Mouse (Mus musculus) lung, embryonic 16.5 days (tissue): ENCODE results near the gene Cst11. TPM values are rescaled to one million over a fixed set of nuclear protein-coding genes. Genes with fewer than 3 reads are reported as not detected.

Source experiments
- ATAC-seq: fragments of 200-750 bp; cut with Nextera tagmentation; 2 replicates; pipeline ENCODE4 v1.8.0; 2017; ENCODE audit warnings: low read depth, mild to moderate bottlenecking, moderate library complexity
- H3K27ac ChIP-seq: fragments of 300-500 bp; sonication (generic); 2 replicates; pipeline ENCODE4 v1.5.1; 2014; ENCODE audit warnings: mild to moderate bottlenecking, control low read depth, low read length
- H3K27me3 ChIP-seq: fragments of 300-500 bp; sonication (generic); 2 replicates; pipeline ENCODE4 v1.6.1; 2014; ENCODE audit warnings: low read depth, low read length, mixed read lengths; ENCODE audit not compliant: control insufficient read depth, insufficient read depth
- H3K36me3 ChIP-seq: fragments of 300-500 bp; sonication (generic); 2 replicates; pipeline ENCODE4 v1.6.1; 2014; ENCODE audit warnings: low read length; ENCODE audit not compliant: control insufficient read depth, insufficient read depth
- H3K4me1 ChIP-seq: fragments of 300-500 bp; sonication (generic); replicated peaks from 2 replicates; pipeline ENCODE4 v1.6.1; 2014; ENCODE audit warnings: low read length, mixed read lengths; ENCODE audit not compliant: control insufficient read depth, insufficient read depth
- H3K4me2 ChIP-seq: fragments of 300-500 bp; sonication (generic); 2 replicates; pipeline ENCODE4 v1.6.1; 2014; ENCODE audit warnings: low read depth, low read length, control low read depth
- H3K4me3 ChIP-seq: fragments of 300-500 bp; sonication (generic); 2 replicates; pipeline ENCODE4 v1.5.1; 2014; ENCODE audit warnings: mild to moderate bottlenecking, low read length, control low read depth
- H3K9ac ChIP-seq: fragments of 300-500 bp; sonication (generic); 2 replicates; pipeline ENCODE4 v1.6.1; 2014; ENCODE audit warnings: low read length, control low read depth
- H3K9me3 ChIP-seq: fragments of 300-500 bp; sonication (generic); 2 replicates; pipeline ENCODE4 v1.6.1; 2016; ENCODE audit warnings: low read length; ENCODE audit not compliant: control insufficient read depth
- WGBS: fragments of 180-500 bp; shearing (Covaris S2); extraction: QIAGEN DNeasy Blood & Tissue Kit; methylation state at CpG from one replicate; pipeline ENCODE4 v1.1.7; 2014; 5-methylcytosine and 5-hydroxymethylcytosine counted together
- polyA plus RNA-seq: library from polyadenylated mRNA; unstranded; fragments of >200 nt; fragmentation: Nextera tagmentation; extraction: Ambion mirVana; gene quantifications from 2 replicates; pipeline ENCODE4 v1.2.1, GENCODE M21; 2015

The Cst11 gene
- polyA plus RNA-seq, 1 experiment from 2014 or later = not detected

DNA sequence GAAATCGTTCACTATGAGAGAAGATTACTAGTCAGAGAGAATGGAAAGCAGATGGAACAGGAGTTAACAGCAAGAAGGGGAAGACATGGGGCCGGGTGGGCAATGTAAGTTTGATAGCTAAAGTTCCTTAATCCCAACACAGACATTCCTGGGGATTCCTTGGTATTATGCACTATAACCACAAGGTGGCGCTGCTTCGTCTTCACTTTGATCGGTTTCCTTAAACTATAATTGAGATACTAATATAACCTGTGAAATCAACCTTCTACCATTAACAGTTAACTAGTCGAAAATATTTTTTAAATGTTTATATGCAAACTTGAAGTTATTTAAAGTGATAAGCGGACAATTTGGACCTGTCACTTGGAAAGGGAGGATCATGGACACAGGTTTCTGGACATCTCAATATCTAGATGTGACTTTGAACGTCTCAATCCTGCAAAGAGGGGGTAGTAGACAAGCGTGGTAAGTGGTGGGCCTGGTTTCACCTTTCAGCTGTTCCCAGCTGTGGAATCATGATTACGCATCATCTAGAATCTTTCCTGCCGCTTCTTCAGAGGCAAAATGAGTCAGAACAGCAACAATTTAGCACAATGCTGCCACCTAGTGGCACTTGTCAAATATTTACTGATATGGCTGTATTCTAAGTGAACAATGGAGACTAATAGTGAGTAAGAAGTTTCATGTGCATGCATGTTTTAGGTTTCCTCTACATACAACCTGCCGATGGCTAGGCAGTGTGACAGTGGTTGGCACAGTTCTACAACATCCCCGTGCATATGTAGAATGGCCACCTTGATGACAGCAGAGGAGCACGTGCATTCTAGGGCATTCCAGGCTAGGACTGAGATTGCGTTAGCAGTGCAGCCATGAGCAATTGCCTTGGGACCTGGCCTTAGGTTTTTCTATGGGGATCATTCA is 19.1 kb downstream of the Cst11 start:
- peak; percentile 80 for ATAC-seq
- Histone ChIP-seq H3K27ac (no peak overlapping the region), H3K4me3 (peak overlapping the region; percentile 42), H3K4me2 (peak overlapping the region; percentile 63), H3K27me3 (no peaks in the 10 kb centered on the region), H3K4me1 (peaks cover 2% of the 10 kb centered on the region; the same call in 1 of the 2 replicates), H3K9me3 (no peaks in the 10 kb centered on the region), H3K9ac (no peak overlapping the region), H3K36me3 (no peaks in the 10 kb centered on the region)
- 17% methylated on average over 15 of the region's 15 CpGs for WGBS

DNA sequence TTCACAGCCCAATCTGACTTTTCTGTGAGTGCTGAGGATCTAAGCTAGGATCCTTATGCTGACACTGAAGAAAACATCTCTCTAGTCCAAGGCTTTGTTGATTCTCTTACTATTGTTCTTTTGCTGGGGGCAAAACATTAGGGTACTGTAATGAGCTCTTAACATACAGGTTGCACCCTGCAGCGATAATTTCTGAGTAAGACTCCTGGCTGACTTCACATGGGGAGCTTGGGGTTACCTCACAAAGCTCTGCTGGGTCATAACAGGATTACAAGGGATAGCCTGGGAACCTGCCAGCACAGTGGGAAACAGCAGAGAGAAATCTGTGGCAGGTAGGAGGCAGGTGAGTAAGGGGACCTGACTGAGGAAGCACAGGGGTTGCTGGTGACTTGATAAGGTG is 21.2 kb downstream of the Cst11 start, which contains the start of gene Cstl1:
Gene Cstl1, plus strand, starts transcription at position 301 of the 400 bp plus-strand sequence.
- Histone ChIP-seq H3K27me3 (no peaks in the 10 kb centered on the region), H3K4me1 (peaks cover 2% of the 10 kb centered on the region; the same call in 1 of the 2 replicates), H3K9ac (no peak within 1 kb of the TSS), H3K4me3 (no peak within 1 kb of the TSS), H3K27ac (no peak within 1 kb of the TSS), H3K4me2 (no peak within 1 kb of the TSS), H3K9me3 (no peaks in the 10 kb centered on the region), H3K36me3 (no peaks in the 10 kb centered on the region)
- WGBS = 69% methylated on average over 1 of the region's 1 CpGs
- ATAC-seq = no peak

DNA sequence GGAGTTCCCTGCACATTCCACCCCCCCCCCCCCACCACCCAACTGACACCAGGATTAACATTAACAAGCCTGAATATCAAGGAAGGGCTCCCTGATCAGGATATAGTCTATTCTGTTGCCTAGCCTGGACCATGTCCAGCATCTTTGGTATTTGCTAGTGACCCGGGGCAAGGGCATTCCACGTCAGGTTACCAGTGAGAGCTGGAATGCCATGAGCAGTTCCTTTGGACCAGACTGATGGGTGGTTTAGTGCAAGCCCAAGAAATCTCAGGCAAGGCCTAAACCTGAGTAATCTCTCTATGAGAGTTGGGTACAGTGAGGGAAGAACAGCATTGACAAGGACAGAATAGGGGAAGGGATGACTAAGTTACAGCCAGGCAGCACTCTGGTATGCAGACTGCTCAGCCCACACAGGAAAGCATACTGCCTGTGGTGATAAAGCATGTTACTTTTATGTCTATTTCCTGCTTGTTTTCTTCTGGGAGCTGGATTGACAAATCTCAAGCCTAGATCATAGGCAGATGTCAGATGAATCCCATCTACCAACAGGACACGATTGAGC is 27.4 kb downstream of the Cst11 start:
- WGBS = 65% methylated on average over 3 of the region's 3 CpGs
- Histone ChIP-seq H3K4me2 (no peak overlapping the region), H3K4me3 (no peak overlapping the region)

DNA sequence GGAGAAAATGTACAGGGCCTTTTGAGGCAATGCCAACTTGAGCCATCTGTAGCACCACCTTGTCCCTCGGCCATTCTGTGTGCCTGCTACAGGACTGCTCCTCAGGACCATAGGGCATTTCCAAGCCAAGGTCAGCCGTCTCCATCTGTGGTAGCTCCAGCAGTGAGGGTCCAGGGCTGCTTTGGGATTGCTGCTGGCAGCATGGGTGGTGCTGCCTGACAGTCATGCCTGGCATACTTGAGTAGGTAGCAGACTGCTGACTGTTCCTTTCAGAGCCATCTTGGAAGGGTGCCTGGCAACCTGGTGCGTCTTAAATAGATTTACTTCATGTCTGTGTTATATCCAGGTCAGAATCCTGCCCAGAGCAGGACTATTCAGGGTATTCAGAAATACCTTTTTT is 28.3 kb downstream of the Cst11 start:
- Histone ChIP-seq H3K27ac (no peak overlapping the region), H3K4me3 (no peak overlapping the region), H3K36me3 (no peaks in the 10 kb centered on the region), H3K9me3 (no peaks in the 10 kb centered on the region), H3K4me1 (no peaks in the 10 kb centered on the region), H3K9ac (no peak overlapping the region), H3K27me3 (no peaks in the 10 kb centered on the region), H3K4me2 (no peak overlapping the region)
- 72% methylated on average over 3 of the region's 3 CpGs for WGBS
- ATAC-seq = no peak

More for the DNA sequence above, 27.4 kb downstream of the Cst11 start:
- H3K36me3 ChIP-seq = no peaks in the 10 kb centered on the region
- no peak overlapping the region for H3K9ac ChIP-seq
- no peaks in the 10 kb centered on the region for H3K4me1 ChIP-seq
- no peaks in the 10 kb centered on the region for H3K9me3 ChIP-seq
- no peak for ATAC-seq
- H3K27me3 ChIP-seq = no peaks in the 10 kb centered on the region
- no peak overlapping the region for H3K27ac ChIP-seq

DNA sequence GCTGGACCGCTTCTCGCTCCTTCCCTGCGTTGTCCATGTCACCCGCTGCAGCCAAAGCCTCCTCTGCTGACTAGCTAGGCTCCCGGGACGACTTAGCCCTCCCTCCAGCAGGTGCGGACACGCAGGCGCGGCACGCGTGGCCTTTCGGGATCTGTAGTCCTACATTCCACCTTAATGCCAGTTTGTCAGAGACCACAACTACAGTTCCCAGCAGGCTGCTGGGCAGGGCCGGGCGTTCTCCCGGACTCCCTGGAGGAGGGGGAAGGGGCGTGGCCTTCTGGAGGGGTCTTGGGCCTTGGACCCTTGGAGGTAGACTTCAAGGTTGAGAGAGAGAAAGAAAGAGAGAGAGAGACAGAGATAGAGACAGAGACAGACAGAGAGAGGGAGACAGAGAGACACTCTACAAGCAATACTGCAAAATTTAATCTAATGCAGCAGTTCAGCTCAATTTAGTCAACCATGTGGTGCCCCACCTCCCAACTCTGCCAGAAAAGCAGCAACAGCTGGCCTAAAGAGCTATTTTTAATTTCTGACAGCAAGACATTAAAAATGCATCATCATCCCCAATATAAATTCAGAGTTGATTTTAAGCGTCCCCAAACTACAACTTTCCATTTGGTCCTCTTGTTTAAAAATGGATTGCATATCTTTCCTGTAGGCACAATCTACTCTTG is 38.8 kb downstream of the Cst11 start, which contains the start of gene Napb:
Gene Napb, minus strand, starts transcription at position 141 of the 674 bp plus-strand sequence.
- WGBS = 4% methylated on average over 18 of the region's 18 CpGs
- peak within 1 kb of the TSS; percentile 83 for H3K9ac ChIP-seq

DNA sequence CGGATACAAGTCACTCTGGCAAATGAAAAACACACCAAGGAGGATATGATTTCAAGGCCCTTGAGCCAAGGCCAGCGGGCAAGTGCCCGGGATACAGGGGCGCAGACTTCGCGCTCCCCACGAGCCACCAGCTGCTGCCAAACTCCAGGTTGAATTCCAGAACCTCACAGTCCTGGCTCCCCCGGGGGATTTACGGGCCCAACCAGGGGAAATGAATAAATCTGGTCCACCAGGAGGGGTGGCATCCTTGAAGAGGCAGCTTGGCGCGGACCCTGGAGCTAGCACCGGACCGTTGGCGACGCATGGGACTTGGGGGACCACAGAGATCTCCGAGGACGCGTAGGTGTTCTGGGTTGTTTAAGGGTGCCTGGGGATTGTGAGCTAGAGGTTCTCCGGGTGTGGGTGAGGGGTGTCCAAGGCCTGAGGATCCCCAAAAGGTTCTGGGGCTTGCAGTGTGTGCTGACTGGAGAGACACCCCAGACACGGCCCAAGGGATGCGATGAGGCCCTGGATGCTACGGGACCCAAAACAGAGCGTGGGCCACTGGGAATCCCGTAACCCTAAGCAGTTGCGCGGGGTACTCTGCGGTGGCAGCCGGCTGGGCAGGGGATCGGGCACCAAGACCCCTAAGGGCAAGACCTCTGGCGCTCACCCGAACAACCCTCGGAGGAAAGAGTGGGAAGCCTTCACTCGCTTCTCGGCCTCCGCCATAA is 39.5 kb downstream of the Cst11 start:
- peak; percentile 67 for ATAC-seq
- H3K4me2 ChIP-seq = peak overlapping the region; percentile 92
- no peaks in the 10 kb centered on the region for H3K9me3 ChIP-seq
- WGBS = under 1% methylated on average over 35 of the region's 35 CpGs
- H3K27ac ChIP-seq = no peak overlapping the region
- H3K27me3 ChIP-seq = no peaks in the 10 kb centered on the region
- H3K9ac ChIP-seq = peak overlapping the region; percentile 83
- H3K4me1 ChIP-seq = peaks cover 6% of the 10 kb centered on the region
- peak overlapping the region; percentile 70 for H3K4me3 ChIP-seq
- no peaks in the 10 kb centered on the region for H3K36me3 ChIP-seq

More for the DNA sequence above, 38.8 kb downstream of the Cst11 start, which contains the start of gene Napb:
- peak within 1 kb of the TSS; percentile 92 for H3K4me2 ChIP-seq
- H3K9me3 ChIP-seq = no peaks in the 10 kb centered on the region
- H3K36me3 ChIP-seq = no peaks in the 10 kb centered on the region
- H3K27me3 ChIP-seq = no peaks in the 10 kb centered on the region
- H3K4me3 ChIP-seq = peak within 1 kb of the TSS; percentile 70
- peak; percentile 100 for ATAC-seq
- H3K27ac ChIP-seq = no peak within 1 kb of the TSS
- peaks cover 6% of the 10 kb centered on the region for H3K4me1 ChIP-seq

DNA sequence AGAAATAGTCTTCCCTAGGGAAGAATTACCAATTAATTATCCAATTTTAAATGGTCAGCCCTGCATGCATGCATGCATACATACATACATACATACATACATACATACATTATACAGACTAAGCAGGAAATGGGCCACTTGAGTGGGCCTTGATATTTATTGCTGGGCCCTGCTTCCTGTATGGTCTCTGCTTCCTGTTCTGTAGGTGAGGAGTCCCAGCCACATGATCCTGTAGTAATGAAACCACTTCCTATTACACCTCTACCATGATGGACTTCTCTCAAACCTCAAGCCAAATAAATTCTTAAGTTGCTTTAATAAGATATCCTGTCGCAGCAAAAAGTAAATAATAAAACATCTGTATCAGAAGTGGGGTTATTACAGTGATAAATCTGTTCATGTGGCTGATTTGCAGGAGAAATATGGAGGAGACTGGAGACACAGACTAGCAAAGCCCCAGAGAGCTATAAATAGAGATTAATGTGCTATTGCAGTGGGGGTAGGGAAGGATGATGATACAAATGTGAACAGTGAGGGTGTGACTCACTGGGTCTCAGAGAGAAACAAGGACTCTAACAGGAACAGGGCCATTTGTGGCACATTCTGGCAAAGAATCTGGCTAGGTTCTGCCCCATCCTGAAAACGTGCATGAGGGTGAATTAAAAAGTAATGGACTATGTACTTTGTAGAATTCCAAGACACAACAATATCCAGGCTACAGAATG is 51.9 kb downstream of the Cst11 start:
- Histone ChIP-seq H3K4me2 (no peak overlapping the region), H3K27me3 (no peaks in the 10 kb centered on the region), H3K9me3 (no peaks in the 10 kb centered on the region), H3K4me3 (no peak overlapping the region), H3K9ac (no peak overlapping the region), H3K4me1 (no peaks in the 10 kb centered on the region), H3K27ac (no peak overlapping the region), H3K36me3 (no peaks in the 10 kb centered on the region)
- ATAC-seq = no peak
- WGBS = 53% methylated on average over 2 of the region's 2 CpGs
